Mouse (Mus musculus): ENCODE results near the gene Apon. TPM values are rescaled to one million over a fixed set of nuclear protein-coding genes. Genes with fewer than 3 reads are reported as not detected.

Gene Apon
- total and polyA plus RNA-seq, 3 experiments: 0.27 TPM; not detected in 2

GRCm38 (mm10) chr10:128221533-128222286, 32.2 kb upstream of the Apon start:
- Histone ChIP-seq H3K9me3 (replicated peaks) (no peaks in the 10 kb centered on the region), H3K27me3 (ENCODE audit: insufficient read depth, low read length) (0 out of 2 replicates have a peak, but pooled peaks cover 4% of the 10 kb centered on the region), H3K4me3 (ENCODE audit: low read depth, low read length) (no peak overlapping the region), H3K4me1 (ENCODE audit: insufficient read depth, low read depth, low read length) (peaks cover 45% of the 10 kb centered on the region), H3K36me3 (replicated peaks) (no peaks in the 10 kb centered on the region)
- ATAC-seq (ENCODE audit: extremely low read depth, insufficient number of reproducible peaks, low FRiP score, poor library complexity, severe bottlenecking) (no peak), DNase-seq (ENCODE audit: low spot score) (no peak)
- TF ChIP-seq CTCF (IDR thresholded peaks at IDR 0.05; ENCODE audit: low read depth, low read length) (no peak), GATA1 (IDR thresholded peaks at IDR 0.05; ENCODE audit: borderline replicate concordance, low read length) (no peak), GATA2 (IDR thresholded peaks at IDR 0.05; ENCODE audit: borderline replicate concordance, low read depth, low read length) (no peak), POLR2AphosphoS5 (IDR thresholded peaks at IDR 0.05; ENCODE audit: insufficient replicate concordance, low read depth, low read length) (no peak), TAL1 (conservative IDR thresholded peaks at IDR 0.05; ENCODE audit: low read depth, low read length) (no peak)

GRCm38 (mm10) chr10:128225064-128225463, 28.8 kb upstream of the Apon start:
- 0 out of 2 replicates have a peak, but pooled peaks cover 4% of the 10 kb centered on the region for H3K27me3 ChIP-seq (ENCODE audit: insufficient read depth, low read length)
- H3K36me3 ChIP-seq (replicated peaks): peaks cover 1% of the 10 kb centered on the region
- H3K4me1 ChIP-seq (ENCODE audit: insufficient read depth, low read depth, low read length): peaks cover 57% of the 10 kb centered on the region
- no peak overlapping the region for H3K4me3 ChIP-seq (ENCODE audit: low read depth, low read length)
- ATAC-seq (ENCODE audit: extremely low read depth, insufficient number of reproducible peaks, low FRiP score, poor library complexity, severe bottlenecking): no peak
- TF ChIP-seq GATA1 (IDR thresholded peaks at IDR 0.05; ENCODE audit: borderline replicate concordance, low read length): no peak
- TF ChIP-seq GATA2 (IDR thresholded peaks at IDR 0.05; ENCODE audit: borderline replicate concordance, low read depth, low read length): no peak
- TF ChIP-seq POLR2AphosphoS5 (IDR thresholded peaks at IDR 0.05; ENCODE audit: insufficient replicate concordance, low read depth, low read length): no peak
- TF ChIP-seq CTCF (IDR thresholded peaks at IDR 0.05; ENCODE audit: low read depth, low read length): no peak
- no peak for TF ChIP-seq TAL1 (conservative IDR thresholded peaks at IDR 0.05; ENCODE audit: low read depth, low read length)
- DNase-seq (ENCODE audit: low spot score): no peak
- no peaks in the 10 kb centered on the region for H3K9me3 ChIP-seq (replicated peaks)

GRCm38 (mm10) chr10:128225538-128225937, 28.4 kb upstream of the Apon start, which contains the start of gene Mip:
Gene Mip (plus strand): TSS chr10:128225838.
- DNase-seq (ENCODE audit: low spot score): no peak
- no peak for TF ChIP-seq TAL1 (conservative IDR thresholded peaks at IDR 0.05; ENCODE audit: low read depth, low read length)
- TF ChIP-seq GATA2 (IDR thresholded peaks at IDR 0.05; ENCODE audit: borderline replicate concordance, low read depth, low read length): no peak
- TF ChIP-seq GATA1 (IDR thresholded peaks at IDR 0.05; ENCODE audit: borderline replicate concordance, low read length): no peak
- no peak for TF ChIP-seq CTCF (IDR thresholded peaks at IDR 0.05; ENCODE audit: low read depth, low read length)
- TF ChIP-seq POLR2AphosphoS5 (IDR thresholded peaks at IDR 0.05; ENCODE audit: insufficient replicate concordance, low read depth, low read length): no peak
- H3K9me3 ChIP-seq (replicated peaks): no peaks in the 10 kb centered on the region
- H3K4me3 ChIP-seq (ENCODE audit: low read depth, low read length): no peak within 1 kb of the TSS
- H3K36me3 ChIP-seq (replicated peaks): peaks cover 3% of the 10 kb centered on the region
- peaks cover 58% of the 10 kb centered on the region for H3K4me1 ChIP-seq (ENCODE audit: insufficient read depth, low read depth, low read length)
- ATAC-seq (ENCODE audit: extremely low read depth, insufficient number of reproducible peaks, low FRiP score, poor library complexity, severe bottlenecking): no peak
- H3K27me3 ChIP-seq (ENCODE audit: insufficient read depth, low read length): 0 out of 2 replicates have a peak, but pooled peaks cover 4% of the 10 kb centered on the region

- peaks cover 60% of the 10 kb centered on the region for H3K4me1 ChIP-seq (ENCODE audit: insufficient read depth, low read depth, low read length)
- H3K36me3 ChIP-seq (replicated peaks): peaks cover 3% of the 10 kb centered on the region
- H3K4me3 ChIP-seq (ENCODE audit: low read depth, low read length): no peak overlapping the region
- ATAC-seq (ENCODE audit: extremely low read depth, insufficient number of reproducible peaks, low FRiP score, poor library complexity, severe bottlenecking) (no peak), DNase-seq (ENCODE audit: low spot score) (no peak)
- TF ChIP-seq POLR2AphosphoS5 (IDR thresholded peaks at IDR 0.05; ENCODE audit: insufficient replicate concordance, low read depth, low read length) (no peak), CTCF (IDR thresholded peaks at IDR 0.05; ENCODE audit: low read depth, low read length) (no peak), TAL1 (conservative IDR thresholded peaks at IDR 0.05; ENCODE audit: low read depth, low read length) (no peak), GATA2 (IDR thresholded peaks at IDR 0.05; ENCODE audit: borderline replicate concordance, low read depth, low read length) (no peak), GATA1 (IDR thresholded peaks at IDR 0.05; ENCODE audit: borderline replicate concordance, low read length) (no peak)
- H3K9me3 ChIP-seq (replicated peaks): no peaks in the 10 kb centered on the region
- H3K27me3 ChIP-seq (ENCODE audit: insufficient read depth, low read length): 0 out of 2 replicates have a peak, but pooled peaks cover 4% of the 10 kb centered on the region
Measured at GRCm38 (mm10) chr10:128227592-128227991, 26.3 kb upstream of the Apon start.

GRCm38 (mm10) chr10:128228009-128228408, 25.9 kb upstream of the Apon start:
- TF ChIP-seq GATA1 (IDR thresholded peaks at IDR 0.05; ENCODE audit: borderline replicate concordance, low read length) (no peak), GATA2 (IDR thresholded peaks at IDR 0.05; ENCODE audit: borderline replicate concordance, low read depth, low read length) (no peak), POLR2AphosphoS5 (IDR thresholded peaks at IDR 0.05; ENCODE audit: insufficient replicate concordance, low read depth, low read length) (no peak), CTCF (IDR thresholded peaks at IDR 0.05; ENCODE audit: low read depth, low read length) (no peak), TAL1 (conservative IDR thresholded peaks at IDR 0.05; ENCODE audit: low read depth, low read length) (no peak)
- 0 out of 2 replicates have a peak, but pooled peaks cover 4% of the 10 kb centered on the region for H3K27me3 ChIP-seq (ENCODE audit: insufficient read depth, low read length)
- ATAC-seq (ENCODE audit: extremely low read depth, insufficient number of reproducible peaks, low FRiP score, poor library complexity, severe bottlenecking): no peak
- no peaks in the 10 kb centered on the region for H3K9me3 ChIP-seq (replicated peaks)
- peaks cover 3% of the 10 kb centered on the region for H3K36me3 ChIP-seq (replicated peaks)
- H3K4me1 ChIP-seq (ENCODE audit: insufficient read depth, low read depth, low read length): peaks cover 63% of the 10 kb centered on the region
- DNase-seq (ENCODE audit: low spot score): no peak
- H3K4me3 ChIP-seq (ENCODE audit: low read depth, low read length): no peak overlapping the region

GRCm38 (mm10) chr10:128230582-128230981, 23.3 kb upstream of the Apon start:
- Histone ChIP-seq H3K4me3 (ENCODE audit: low read depth, low read length) (peak overlapping the region; percentile 78; the same call in 1 of the 2 replicates), H3K4me1 (ENCODE audit: insufficient read depth, low read depth, low read length) (peaks cover 62% of the 10 kb centered on the region), H3K36me3 (replicated peaks) (peaks cover 21% of the 10 kb centered on the region), H3K9me3 (replicated peaks) (no peaks in the 10 kb centered on the region), H3K27me3 (ENCODE audit: insufficient read depth, low read length) (no peaks in the 10 kb centered on the region)
- ATAC-seq (ENCODE audit: extremely low read depth, insufficient number of reproducible peaks, low FRiP score, poor library complexity, severe bottlenecking): no peak
- no peak for DNase-seq (ENCODE audit: low spot score)
- TF ChIP-seq POLR2AphosphoS5 (IDR thresholded peaks at IDR 0.05; ENCODE audit: insufficient replicate concordance, low read depth, low read length) (no peak), TAL1 (conservative IDR thresholded peaks at IDR 0.05; ENCODE audit: low read depth, low read length) (no peak), GATA1 (IDR thresholded peaks at IDR 0.05; ENCODE audit: borderline replicate concordance, low read length) (no peak), GATA2 (IDR thresholded peaks at IDR 0.05; ENCODE audit: borderline replicate concordance, low read depth, low read length) (no peak), CTCF (IDR thresholded peaks at IDR 0.05; ENCODE audit: low read depth, low read length) (no peak)
